Mouse (Mus musculus): ENCODE results near the gene Apol9a.

GRCm38 (mm10) chr15:77379921-77380320 lies 31.0 kb downstream of the Apol9a start:
- TF ChIP-seq CHD2 (IDR thresholded peaks at IDR 0.05; ENCODE audit: low read depth, low read length) = no peak
- no peak for TF ChIP-seq HCFC1 (IDR thresholded peaks at IDR 0.05; ENCODE audit: borderline replicate concordance, insufficient read depth, low read length)

All from ES-E14 (cell line).